Mouse (Mus musculus) limb, embryonic 11.5 days (tissue): ENCODE results near the gene Elp4. TPM values are rescaled to one million over a fixed set of nuclear protein-coding genes. Genes with fewer than 3 reads are reported as not detected.

Experiments used
- ATAC-seq: fragments of 200-750 bp; cut with Nextera tagmentation; 2 replicates; pipeline ENCODE4 v1.8.0; 2017; ENCODE audit warnings: low read depth; ENCODE audit not compliant: insufficient number of reproducible peaks, low FRiP score, low TSS enrichment
- DNase-seq: peaks from one replicate; pipeline ENCODE4 v3.0.0-alpha.2; 2015; ENCODE audit warnings: low spot score
- H3K27ac ChIP-seq: fragments of 300-500 bp; sonication (generic); replicated peaks from 2 replicates; pipeline ENCODE4 v1.5.1; 2014; ENCODE audit warnings: low read depth, mild to moderate bottlenecking, low read length
- H3K27me3 ChIP-seq: fragments of 300-500 bp; sonication (generic); 2 replicates; pipeline ENCODE4 v1.6.1; 2014; ENCODE audit warnings: mild to moderate bottlenecking, low read length, mixed read lengths; ENCODE audit not compliant: control insufficient read depth, insufficient read depth
- H3K36me3 ChIP-seq: fragments of 300-500 bp; sonication (generic); 2 replicates; pipeline ENCODE4 v1.6.1; 2014; ENCODE audit warnings: mild to moderate bottlenecking, low read length, moderate library complexity, mixed read lengths; ENCODE audit not compliant: control insufficient read depth, insufficient read depth
- H3K4me1 ChIP-seq: fragments of 300-500 bp; sonication (generic); 2 replicates; pipeline ENCODE4 v1.6.1; 2014; ENCODE audit warnings: low read length, mixed read lengths; ENCODE audit not compliant: control insufficient read depth, insufficient read depth
- H3K4me2 ChIP-seq: fragments of 300-500 bp; sonication (generic); 2 replicates; pipeline ENCODE4 v1.6.1; 2014; ENCODE audit warnings: low read depth, mild to moderate bottlenecking, moderate library complexity; ENCODE audit not compliant: severe bottlenecking
- H3K4me3 ChIP-seq: fragments of 300-500 bp; sonication (generic); 2 replicates; pipeline ENCODE4 v1.5.1; 2014; ENCODE audit warnings: low read depth, low read length
- H3K9ac ChIP-seq: fragments of 300-500 bp; sonication (generic); 2 replicates; pipeline ENCODE4 v1.6.1; 2014; ENCODE audit warnings: mild to moderate bottlenecking, low read length
- H3K9me3 ChIP-seq: fragments of 300-500 bp; sonication (generic); 2 replicates; pipeline ENCODE4 v1.6.1; 2016; ENCODE audit warnings: low read length; ENCODE audit not compliant: control insufficient read depth
- WGBS: fragments of 180-500 bp; shearing (Covaris S2); extraction: QIAGEN DNeasy Blood & Tissue Kit; methylation state at CpG from one replicate; pipeline ENCODE4 v1.1.7; 2014; 5-methylcytosine and 5-hydroxymethylcytosine counted together
- polyA plus RNA-seq: library from polyadenylated mRNA; unstranded; fragments of >200 nt; fragmentation: Nextera tagmentation; extraction: Ambion mirVana; gene quantifications from 2 replicates; pipeline ENCODE4 v1.2.1, GENCODE M21; 2014

Elp4 gene
- polyA plus RNA-seq, 1 experiment from 2014 or later = 48.4 TPM

GRCm38 (mm10) chr2:105730704-105731103 is 173.7 kb downstream of the Elp4 start:
- H3K4me1 ChIP-seq = no peaks in the 10 kb centered on the region
- no peak overlapping the region for H3K4me3 ChIP-seq
- WGBS = 88% methylated on average over 3 of the region's 3 CpGs
- no peak for DNase-seq
- ATAC-seq = no peak
- H3K36me3 ChIP-seq = no peaks in the 10 kb centered on the region
- no peaks in the 10 kb centered on the region for H3K9me3 ChIP-seq
- no peak overlapping the region for H3K27ac ChIP-seq
- no peaks in the 10 kb centered on the region for H3K27me3 ChIP-seq
- H3K4me2 ChIP-seq = no peak overlapping the region
- no peak overlapping the region for H3K9ac ChIP-seq

GRCm38 (mm10) chr2:105726657-105727056 is 177.7 kb downstream of the Elp4 start:
- Histone ChIP-seq H3K4me3 (no peak overlapping the region), H3K27me3 (no peaks in the 10 kb centered on the region), H3K27ac (no peak overlapping the region), H3K9me3 (no peaks in the 10 kb centered on the region), H3K4me1 (no peaks in the 10 kb centered on the region), H3K4me2 (no peak overlapping the region), H3K36me3 (no peaks in the 10 kb centered on the region), H3K9ac (no peak overlapping the region)
- no peak for DNase-seq
- 84% methylated on average over 9 of the region's 9 CpGs for WGBS
- no peak for ATAC-seq

GRCm38 (mm10) chr2:105715409-105716115 is 188.8 kb downstream of the Elp4 start:
- Histone ChIP-seq H3K4me3 (no peak overlapping the region), H3K9ac (no peak overlapping the region), H3K36me3 (no peaks in the 10 kb centered on the region), H3K9me3 (no peaks in the 10 kb centered on the region), H3K27me3 (no peaks in the 10 kb centered on the region), H3K4me2 (no peak overlapping the region), H3K27ac (no peak overlapping the region), H3K4me1 (no peaks in the 10 kb centered on the region; the same call in 1 of the 2 replicates)
- ATAC-seq = no peak
- 71% methylated on average over 8 of the region's 8 CpGs for WGBS
- DNase-seq = no peak

- Histone ChIP-seq H3K9ac (no peak overlapping the region), H3K4me3 (no peak overlapping the region), H3K27ac (no peak overlapping the region), H3K27me3 (no peaks in the 10 kb centered on the region), H3K36me3 (no peaks in the 10 kb centered on the region), H3K4me2 (no peak overlapping the region), H3K9me3 (no peaks in the 10 kb centered on the region), H3K4me1 (no peaks in the 10 kb centered on the region; the same call in 1 of the 2 replicates)
- WGBS = 85% methylated on average over 3 of the region's 3 CpGs
- ATAC-seq (no peak), DNase-seq (no peak)
Measured at GRCm38 (mm10) chr2:105710511-105710910, 193.9 kb downstream of the Elp4 start.

GRCm38 (mm10) chr2:105709126-105709525 is 195.2 kb downstream of the Elp4 start:
- 92% methylated on average over 3 of the region's 3 CpGs for WGBS
- H3K27ac ChIP-seq = no peak overlapping the region
- ATAC-seq (no peak), DNase-seq (no peak)
- H3K36me3 ChIP-seq = no peaks in the 10 kb centered on the region
- no peak overlapping the region for H3K4me2 ChIP-seq
- H3K4me3 ChIP-seq = no peak overlapping the region
- no peaks in the 10 kb centered on the region for H3K27me3 ChIP-seq
- no peaks in the 10 kb centered on the region for H3K4me1 ChIP-seq
- H3K9me3 ChIP-seq = no peaks in the 10 kb centered on the region
- H3K9ac ChIP-seq = no peak overlapping the region

- WGBS = 79% methylated on average over 2 of the region's 2 CpGs
Measured at GRCm38 (mm10) chr2:105705320-105705719, 199.0 kb downstream of the Elp4 start.

GRCm38 (mm10) chr2:105702586-105702985 is 201.8 kb downstream of the Elp4 start:
- WGBS = 81% methylated on average over 10 of the region's 10 CpGs
- no peak for DNase-seq
- H3K27me3 ChIP-seq = no peaks in the 10 kb centered on the region
- no peaks in the 10 kb centered on the region for H3K4me1 ChIP-seq
- ATAC-seq = no peak
- H3K27ac ChIP-seq = no peak overlapping the region
- H3K9me3 ChIP-seq = no peaks in the 10 kb centered on the region
- H3K4me2 ChIP-seq = no peak overlapping the region
- H3K9ac ChIP-seq = no peak overlapping the region
- H3K4me3 ChIP-seq = no peak overlapping the region
- H3K36me3 ChIP-seq = no peaks in the 10 kb centered on the region

More at GRCm38 (mm10) chr2:105705320-105705719, 199.0 kb downstream of the Elp4 start:
- no peaks in the 10 kb centered on the region for H3K9me3 ChIP-seq
- H3K4me2 ChIP-seq = no peak overlapping the region
- no peak overlapping the region for H3K4me3 ChIP-seq
- H3K27ac ChIP-seq = no peak overlapping the region
- no peak for DNase-seq
- no peaks in the 10 kb centered on the region for H3K36me3 ChIP-seq
- ATAC-seq = no peak
- H3K4me1 ChIP-seq = no peaks in the 10 kb centered on the region
- H3K27me3 ChIP-seq = no peaks in the 10 kb centered on the region
- H3K9ac ChIP-seq = no peak overlapping the region

GRCm38 (mm10) chr2:105701781-105702180 is 202.6 kb downstream of the Elp4 start:
- Histone ChIP-seq H3K9me3 (no peaks in the 10 kb centered on the region), H3K4me3 (no peak overlapping the region), H3K9ac (no peak overlapping the region), H3K4me2 (no peak overlapping the region), H3K36me3 (no peaks in the 10 kb centered on the region), H3K27me3 (no peaks in the 10 kb centered on the region), H3K27ac (no peak overlapping the region), H3K4me1 (no peaks in the 10 kb centered on the region)
- no peak for DNase-seq
- ATAC-seq = no peak
- WGBS = 78% methylated on average over 4 of the region's 4 CpGs

GRCm38 (mm10) chr2:105698631-105699030 is 205.7 kb downstream of the Elp4 start:
- Histone ChIP-seq H3K4me2 (no peak overlapping the region), H3K9ac (no peak overlapping the region), H3K27me3 (no peaks in the 10 kb centered on the region), H3K36me3 (no peaks in the 10 kb centered on the region), H3K27ac (no peak overlapping the region), H3K4me3 (no peak overlapping the region), H3K9me3 (no peaks in the 10 kb centered on the region), H3K4me1 (no peaks in the 10 kb centered on the region)
- DNase-seq (no peak), ATAC-seq (no peak)
- 87% methylated on average over 2 of the region's 2 CpGs for WGBS
